In genomic region chrX:161925973-161926682, GRCm38 (mm10) we compare ENCODE assay signal across 9 mouse cellular contexts.
A peak's percentile ranks its signal among the peaks of the same experiment; 100 is the strongest.
DNase-seq lines count a peak whose midpoint lies in the region; ATAC-seq and TF ChIP-seq lines count a peak whose summit lies in the region.
"Had no signal": no experiment of that assay in that cellular context is flagged by ENCODE, and none has a peak within 500 bp of the region (broad histone marks: within the 10 kb centered on the region; RNA-seq: fewer than 3 reads in every experiment).

No protein-coding gene starts in this region.

- H3K4me1 ChIP-seq in forebrain, postnatal 0 days (ENCODE audit: insufficient read depth): no peaks in the 10 kb centered on the region
- H3K4me1 ChIP-seq in limb, embryonic 10.5 days: peaks cover 10% of the 10 kb centered on the region; the same call in 1 of the 2 replicates
- no peaks in the 10 kb centered on the region for H3K4me1 ChIP-seq in stomach, embryonic 15.5 days
- H3K4me1 ChIP-seq: liver, embryonic 13.5 days had no signal

- no peak for TF ChIP-seq CTCF in forebrain, postnatal 0 days (IDR thresholded peaks at IDR 0.05; ENCODE audit: low read depth)

- peak; percentile 26 for DNase-seq in right cerebral cortex, postnatal 10 days (ENCODE audit: low spot score in 2 of 2)
- no peak for DNase-seq in right cerebral cortex, adult 18-20 months
- peak; percentile 16 for DNase-seq in forebrain, postnatal 0 days
- peak; percentile 63 for DNase-seq in limb, embryonic 10.5 days (ENCODE audit: low spot score)
- no peak for DNase-seq in layer of hippocampus, postnatal 36 days
- DNase-seq in ovary, postnatal 14 days (ENCODE audit: low spot score): no peak
- DNase-seq in thymus, postnatal 36 days: no peak
- DNase-seq: liver, embryonic 13.5 days had no signal

- H3K9ac ChIP-seq in forebrain, postnatal 0 days: no peak overlapping the region
- H3K9ac ChIP-seq in stomach, embryonic 15.5 days: no peak overlapping the region
- H3K9ac ChIP-seq: liver, embryonic 13.5 days had no signal

- no peak overlapping the region for H3K4me3 ChIP-seq in forebrain, postnatal 0 days (ENCODE audit: low read depth, low read length)
- peak overlapping the region; percentile 40 for H3K4me3 ChIP-seq in limb, embryonic 10.5 days
- no peak overlapping the region; the same call in 1 of the 2 replicates for H3K4me3 ChIP-seq in stomach, embryonic 15.5 days (replicated peaks)
- H3K4me3 ChIP-seq: liver, embryonic 13.5 days had no signal

- H3K9me3 ChIP-seq in forebrain, postnatal 0 days (ENCODE audit: low read length): no peaks in the 10 kb centered on the region
- no peaks in the 10 kb centered on the region for H3K9me3 ChIP-seq in limb, embryonic 10.5 days (replicated peaks)
- no peaks in the 10 kb centered on the region for H3K9me3 ChIP-seq in stomach, embryonic 15.5 days
- H3K9me3 ChIP-seq: liver, embryonic 13.5 days had no signal

- ATAC-seq in forebrain, postnatal 0 days: peak; percentile 69
- peak; percentile 47 for ATAC-seq in stomach, embryonic 15.5 days (ENCODE audit: insufficient read depth, low FRiP score, low read depth)

- H3K27ac ChIP-seq in forebrain, postnatal 0 days (ENCODE audit: low read depth, low read length): no peak overlapping the region
- H3K27ac ChIP-seq in limb, embryonic 10.5 days: peak overlapping the region; percentile 80
- peak overlapping the region; percentile 26; the same call in 1 of the 2 replicates for H3K27ac ChIP-seq in stomach, embryonic 15.5 days
- H3K27ac ChIP-seq: liver, embryonic 13.5 days had no signal

- H3K36me3 ChIP-seq in forebrain, postnatal 0 days (ENCODE audit: insufficient read depth): no peaks in the 10 kb centered on the region
- H3K36me3 ChIP-seq in limb, embryonic 10.5 days: no peaks in the 10 kb centered on the region
- H3K36me3 ChIP-seq in stomach, embryonic 15.5 days: no peaks in the 10 kb centered on the region
- H3K36me3 ChIP-seq: liver, embryonic 13.5 days had no signal

- WGBS in forebrain, postnatal 0 days: 37% methylated on average over 6 of the region's 6 CpGs
- 26% methylated on average over 6 of the region's 6 CpGs for WGBS in limb, embryonic 10.5 days
- WGBS in stomach, embryonic 15.5 days: 27% methylated on average over 6 of the region's 6 CpGs

- no peak overlapping the region for H3K4me2 ChIP-seq in forebrain, postnatal 0 days (ENCODE audit: low read depth)
- peak overlapping the region; percentile 21; the same call in 1 of the 2 replicates for H3K4me2 ChIP-seq in stomach, embryonic 15.5 days
- H3K4me2 ChIP-seq: liver, embryonic 13.5 days had no signal

- no peaks in the 10 kb centered on the region for H3K27me3 ChIP-seq in forebrain, postnatal 0 days (ENCODE audit: insufficient read depth, low read length)
- peaks cover 100% of the 10 kb centered on the region for H3K27me3 ChIP-seq in limb, embryonic 10.5 days (ENCODE audit: low read depth, poor library complexity, severe bottlenecking)
- H3K27me3 ChIP-seq in stomach, embryonic 15.5 days (replicated peaks): peaks cover 3% of the 10 kb centered on the region; the same call in 1 of the 2 replicates

Comparison
In these comparisons a context has a peak if more than half of its experiments do, and no peak if none do; other contexts are left out.
1. DNase-seq: peak in right cerebral cortex, postnatal 10 days (2 of 2), forebrain, postnatal 0 days (single experiment) and limb, embryonic 10.5 days (single experiment); none in right cerebral cortex, adult 18-20 months (single experiment), layer of hippocampus, postnatal 36 days (0 of 2), ovary, postnatal 14 days (single experiment) and thymus, postnatal 36 days (0 of 2).